Mouse (Mus musculus) heart, embryonic 16.5 days (tissue): ENCODE measurements around the gene Slc9a9. TPM values are rescaled to one million over a fixed set of nuclear protein-coding genes. Genes with fewer than 3 reads are reported as not detected.

ENCODE experiments used
- ATAC-seq: fragments of 200-750 bp; cut with Nextera tagmentation; replicated peaks from 2 replicates; pipeline ENCODE4 v1.8.0; 2017; ENCODE audit warnings: moderate number of reproducible peaks; ENCODE audit not compliant: insufficient read depth, low FRiP score; ENCODE audit errors: extremely low read depth
- H3K27ac ChIP-seq: fragments of 300-500 bp; sonication (generic); 2 replicates; pipeline ENCODE4 v1.5.1; 2014; ENCODE audit warnings: mild to moderate bottlenecking, low read length, control low read depth, moderate library complexity
- H3K27me3 ChIP-seq: fragments of 300-500 bp; sonication (generic); 2 replicates; pipeline ENCODE4 v1.6.1; 2014; ENCODE audit warnings: low read length, mixed read lengths; ENCODE audit not compliant: control insufficient read depth, insufficient read depth
- H3K36me3 ChIP-seq: fragments of 300-500 bp; sonication (generic); 2 replicates; pipeline ENCODE4 v1.6.1; 2014; ENCODE audit not compliant: control insufficient read depth, insufficient read depth
- H3K4me1 ChIP-seq: fragments of 300-500 bp; sonication (generic); 2 replicates; pipeline ENCODE4 v1.6.1; 2014; ENCODE audit warnings: low read length, mixed read lengths; ENCODE audit not compliant: control insufficient read depth, insufficient read depth
- H3K4me2 ChIP-seq: fragments of 300-500 bp; sonication (generic); 2 replicates; pipeline ENCODE4 v1.6.1; 2014; ENCODE audit warnings: low read depth, mild to moderate bottlenecking, control low read depth, low read length
- H3K4me3 ChIP-seq: fragments of 300-500 bp; sonication (generic); 2 replicates; pipeline ENCODE4 v1.5.1; 2014; ENCODE audit warnings: mild to moderate bottlenecking, control low read depth, low read length
- H3K9ac ChIP-seq: fragments of 300-500 bp; sonication (generic); 2 replicates; pipeline ENCODE4 v1.6.1; 2014; ENCODE audit warnings: low read length, control low read depth
- H3K9me3 ChIP-seq: fragments of 300-500 bp; sonication (generic); replicated peaks from 2 replicates; pipeline ENCODE4 v1.6.1; 2016; ENCODE audit warnings: low read length; ENCODE audit not compliant: control insufficient read depth
- WGBS: fragments of 180-500 bp; shearing (Covaris S2); extraction: QIAGEN DNeasy Blood & Tissue Kit; methylation state at CpG from one replicate; pipeline ENCODE4 v1.1.7; 2014; 5-methylcytosine and 5-hydroxymethylcytosine counted together
- polyA plus RNA-seq: library from polyadenylated mRNA; unstranded; fragments of >200 nt; fragmentation: Nextera tagmentation; extraction: Ambion mirVana; gene quantifications from 2 replicates; pipeline ENCODE4 v1.2.1, GENCODE M21; 2015

The Slc9a9 gene
- polyA plus RNA-seq, 1 experiment from 2014 or later: 6.3 TPM

DNA sequence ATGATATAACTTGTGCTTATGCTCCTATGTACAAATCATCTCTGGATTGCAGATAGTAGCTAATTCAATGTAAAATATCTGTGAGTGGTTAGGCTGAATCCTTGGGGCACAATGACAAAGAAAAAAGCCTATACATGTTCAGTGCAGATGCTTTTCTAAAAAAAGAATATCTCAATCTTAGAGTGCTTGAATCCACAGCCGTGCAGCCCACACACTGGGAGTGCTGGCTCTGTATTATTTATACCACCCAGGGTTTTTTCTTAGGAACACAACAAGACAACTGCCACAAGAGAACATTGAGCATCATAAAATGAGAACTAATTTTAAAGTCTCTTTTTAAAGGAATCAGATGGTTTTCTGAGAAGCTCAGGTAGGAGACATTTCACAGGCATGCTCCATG lies 19.7 kb upstream of the Slc9a9 start:
- no peak for ATAC-seq
- Histone ChIP-seq H3K4me1 (no peaks in the 10 kb centered on the region), H3K9me3 (0 out of 2 replicates have a peak, but pooled peaks cover 4% of the 10 kb centered on the region), H3K9ac (no peak overlapping the region), H3K27me3 (no peaks in the 10 kb centered on the region), H3K36me3 (no peaks in the 10 kb centered on the region), H3K4me2 (no peak overlapping the region), H3K27ac (no peak overlapping the region), H3K4me3 (no peak overlapping the region)
- 47% methylated on average over 1 of the region's 1 CpGs for WGBS

DNA sequence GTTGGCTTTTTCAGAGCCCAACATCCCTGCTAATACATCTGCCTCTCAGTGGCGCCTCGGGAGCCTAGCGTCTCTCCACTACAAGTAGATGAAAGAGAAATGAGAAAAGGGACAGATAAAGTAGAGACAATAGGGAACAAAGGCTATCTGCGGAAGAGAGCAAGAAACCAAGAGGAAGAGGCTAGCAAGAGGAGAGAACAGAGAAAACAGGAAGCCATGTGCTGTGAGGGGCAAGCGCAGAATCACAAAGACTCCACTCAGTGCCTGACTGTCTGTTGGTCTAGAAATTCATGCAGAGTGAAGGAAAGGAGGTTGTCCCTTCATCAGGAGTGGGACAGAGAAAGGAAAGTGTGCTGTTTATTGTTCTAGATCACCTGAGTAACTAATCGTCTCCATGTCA lies 16.5 kb upstream of the Slc9a9 start:
- H3K9ac ChIP-seq: no peak overlapping the region
- no peak overlapping the region for H3K4me3 ChIP-seq
- no peaks in the 10 kb centered on the region for H3K36me3 ChIP-seq
- no peak overlapping the region for H3K4me2 ChIP-seq
- no peak for ATAC-seq
- H3K9me3 ChIP-seq: 0 out of 2 replicates have a peak, but pooled peaks cover 4% of the 10 kb centered on the region
- H3K27me3 ChIP-seq: no peaks in the 10 kb centered on the region
- no peak overlapping the region for H3K27ac ChIP-seq
- 71% methylated on average over 6 of the region's 6 CpGs for WGBS
- H3K4me1 ChIP-seq: no peaks in the 10 kb centered on the region

DNA sequence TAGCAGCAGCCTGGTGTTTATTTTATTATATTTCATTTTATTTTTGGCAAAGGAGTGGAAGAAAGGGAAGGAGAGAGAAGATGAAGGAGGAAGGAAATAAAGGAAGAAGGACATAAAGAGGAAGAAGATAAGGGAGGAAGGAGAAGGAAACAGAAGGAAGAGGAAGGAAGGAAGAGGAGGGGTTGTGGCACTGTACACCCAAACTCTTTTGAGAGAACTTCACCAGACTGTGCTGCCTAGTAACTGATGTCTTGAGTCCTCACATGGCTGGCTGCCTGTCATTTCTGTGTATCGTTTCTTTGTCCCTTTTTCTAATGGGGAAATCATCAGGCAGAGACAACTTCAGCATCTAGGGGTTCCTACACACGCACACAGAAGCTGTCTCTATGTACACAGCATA lies 15.9 kb upstream of the Slc9a9 start:
- Histone ChIP-seq H3K4me1 (no peaks in the 10 kb centered on the region), H3K36me3 (no peaks in the 10 kb centered on the region), H3K27ac (no peak overlapping the region), H3K27me3 (no peaks in the 10 kb centered on the region), H3K9ac (no peak overlapping the region), H3K4me3 (no peak overlapping the region), H3K4me2 (no peak overlapping the region), H3K9me3 (0 out of 2 replicates have a peak, but pooled peaks cover 4% of the 10 kb centered on the region)
- ATAC-seq: no peak
- WGBS: 72% methylated on average over 2 of the region's 2 CpGs

DNA sequence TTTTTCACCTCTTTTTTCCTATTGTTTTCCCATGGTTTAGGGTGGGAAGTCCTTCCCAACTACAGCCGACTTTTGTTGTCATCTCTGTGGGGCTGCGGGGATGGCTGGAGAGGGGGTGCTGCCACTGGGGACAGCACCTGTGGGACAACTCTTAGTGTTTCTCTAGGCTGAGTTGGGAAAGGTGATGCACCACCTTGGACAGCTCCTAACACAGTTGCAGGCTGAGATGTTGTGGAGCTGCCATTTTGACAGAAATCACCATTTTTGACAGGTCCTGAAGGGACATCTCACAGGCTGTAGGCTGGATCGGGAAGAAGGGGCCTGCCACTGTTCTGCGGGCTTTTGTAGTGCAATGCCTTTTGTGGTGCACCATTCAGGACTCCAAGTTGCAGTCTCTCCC lies 13.4 kb upstream of the Slc9a9 start:
- Histone ChIP-seq H3K4me3 (no peak overlapping the region), H3K9me3 (0 out of 2 replicates have a peak, but pooled peaks cover 4% of the 10 kb centered on the region), H3K27ac (no peak overlapping the region), H3K4me1 (no peaks in the 10 kb centered on the region), H3K9ac (no peak overlapping the region), H3K4me2 (no peak overlapping the region), H3K27me3 (no peaks in the 10 kb centered on the region), H3K36me3 (no peaks in the 10 kb centered on the region)
- 67% methylated on average over 4 of the region's 4 CpGs for WGBS
- no peak for ATAC-seq

DNA sequence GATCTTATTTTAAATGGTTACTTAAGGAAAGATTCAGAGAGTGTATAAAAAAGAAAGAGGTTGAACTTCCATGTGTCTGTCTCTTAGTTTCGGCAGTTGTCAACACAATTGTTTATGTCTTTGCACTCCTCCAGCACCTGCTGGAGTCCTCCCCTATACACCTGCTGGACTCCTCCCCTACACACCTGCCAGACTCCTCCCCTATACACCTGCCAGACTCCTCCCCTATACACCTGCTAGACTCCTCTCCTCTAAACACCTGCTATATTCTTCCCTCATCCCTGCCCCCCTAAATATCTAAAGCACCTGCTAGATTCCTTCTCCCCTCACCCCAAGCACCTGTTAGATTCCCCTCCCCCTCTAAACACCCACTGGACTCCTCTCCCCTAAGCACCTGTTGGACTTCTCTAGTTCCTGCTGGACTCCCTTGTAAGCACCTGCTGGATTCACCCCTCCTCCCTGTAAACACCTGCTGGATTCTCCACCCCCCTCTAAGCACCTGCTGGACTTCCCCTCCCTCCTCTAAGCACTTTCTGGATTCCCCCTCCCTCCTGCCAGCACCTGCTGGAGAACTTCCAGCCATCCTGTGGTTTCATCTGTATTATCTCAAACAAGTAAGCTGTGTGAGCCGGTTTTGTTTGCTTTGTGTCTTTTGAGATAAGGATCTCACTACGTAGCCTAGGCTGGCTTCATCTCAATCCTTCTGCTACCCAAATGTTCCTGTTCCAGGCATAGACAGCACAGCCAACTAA lies 10.1 kb upstream of the Slc9a9 start:
- H3K27me3 ChIP-seq: no peaks in the 10 kb centered on the region
- H3K9me3 ChIP-seq: no peaks in the 10 kb centered on the region
- H3K4me1 ChIP-seq: no peaks in the 10 kb centered on the region
- no peaks in the 10 kb centered on the region for H3K36me3 ChIP-seq
- no peak overlapping the region for H3K9ac ChIP-seq
- H3K27ac ChIP-seq: no peak overlapping the region
- H3K4me3 ChIP-seq: no peak overlapping the region
- 0 out of 2 replicates have a peak, but pooled peaks have one; percentile 33 for ATAC-seq
- WGBS: 42% methylated on average over 3 of the region's 3 CpGs
- no peak overlapping the region for H3K4me2 ChIP-seq

DNA sequence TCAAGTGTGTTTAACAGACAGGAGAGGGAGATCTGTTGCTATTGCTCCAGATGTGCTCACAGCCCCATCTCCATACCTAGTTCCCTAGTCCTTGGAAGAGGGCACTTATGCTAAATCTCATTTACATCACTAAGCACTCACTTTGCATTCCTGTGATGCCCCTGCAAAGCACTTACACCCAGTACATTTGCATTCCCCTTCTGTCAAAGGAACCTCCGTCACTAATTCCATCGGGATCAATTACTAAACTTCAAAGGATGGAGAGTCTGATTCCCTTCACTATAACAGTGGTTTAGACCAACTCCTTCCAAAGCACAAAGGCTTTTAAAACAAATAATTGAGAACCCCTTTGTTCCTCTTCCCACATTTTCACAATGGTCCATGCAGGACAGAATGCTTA lies 7.9 kb upstream of the Slc9a9 start:
- no peaks in the 10 kb centered on the region for H3K36me3 ChIP-seq
- H3K9me3 ChIP-seq: no peaks in the 10 kb centered on the region
- ATAC-seq: no peak
- no peaks in the 10 kb centered on the region for H3K4me1 ChIP-seq
- H3K27ac ChIP-seq: no peak overlapping the region
- H3K4me2 ChIP-seq: no peak overlapping the region
- H3K4me3 ChIP-seq: no peak overlapping the region
- no peak overlapping the region for H3K9ac ChIP-seq
- no peaks in the 10 kb centered on the region for H3K27me3 ChIP-seq
- WGBS: 15% methylated on average over 2 of the region's 2 CpGs

DNA sequence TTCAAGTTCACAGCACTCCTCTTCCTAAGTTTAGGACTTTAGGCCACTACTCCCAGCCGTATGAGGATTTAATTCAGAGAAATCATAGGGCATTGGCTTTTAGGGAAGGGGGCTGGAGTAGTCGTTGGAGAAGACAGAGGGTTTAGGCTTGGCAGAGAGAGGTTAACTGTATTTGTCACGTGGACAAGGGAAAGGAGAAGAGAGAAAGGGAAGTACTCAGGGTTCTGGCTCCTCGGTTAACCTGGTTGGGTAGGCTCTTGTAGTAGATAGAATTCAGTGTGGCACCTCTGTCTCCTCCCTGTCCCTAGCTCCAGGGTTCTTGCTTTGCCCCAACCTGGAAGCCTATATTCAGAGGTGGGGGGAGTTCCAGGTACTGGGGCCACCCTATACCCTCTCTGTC lies 4.5 kb upstream of the Slc9a9 start:
- no peaks in the 10 kb centered on the region for H3K36me3 ChIP-seq
- H3K4me2 ChIP-seq: no peak overlapping the region
- no peaks in the 10 kb centered on the region for H3K9me3 ChIP-seq
- H3K27me3 ChIP-seq: no peaks in the 10 kb centered on the region
- no peak for ATAC-seq
- no peak overlapping the region for H3K27ac ChIP-seq
- no peaks in the 10 kb centered on the region for H3K4me1 ChIP-seq
- 68% methylated on average over 4 of the region's 4 CpGs for WGBS
- H3K4me3 ChIP-seq: no peak overlapping the region
- no peak overlapping the region for H3K9ac ChIP-seq

DNA sequence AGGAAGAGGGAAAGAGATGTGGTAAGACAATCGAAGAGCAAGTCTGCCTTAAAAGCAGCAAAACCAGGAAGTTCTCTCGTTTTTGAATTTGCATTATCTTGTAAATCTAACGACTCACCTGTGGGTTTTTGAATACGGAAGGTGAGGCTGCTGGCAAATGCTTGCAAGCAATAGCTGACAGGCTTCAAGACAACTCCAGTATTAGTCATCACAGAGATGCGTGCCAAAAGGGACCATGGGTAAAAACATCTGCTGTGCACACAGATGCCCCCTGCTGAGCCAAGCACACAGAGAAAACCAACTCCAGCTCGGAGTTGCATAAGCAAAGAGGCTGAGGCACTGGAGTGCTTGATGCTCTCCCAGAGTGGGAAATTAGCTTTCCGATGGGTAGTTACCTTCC lies 1.1 kb upstream of the Slc9a9 start:
- 46% methylated on average over 7 of the region's 7 CpGs for WGBS
- Histone ChIP-seq H3K27ac (peak overlapping the region; percentile 54; the same call in 1 of the 2 replicates), H3K36me3 (no peaks in the 10 kb centered on the region), H3K9ac (no peak overlapping the region), H3K4me3 (no peak overlapping the region), H3K27me3 (no peaks in the 10 kb centered on the region), H3K4me2 (peak overlapping the region; percentile 85), H3K4me1 (no peaks in the 10 kb centered on the region), H3K9me3 (no peaks in the 10 kb centered on the region)
- 0 out of 2 replicates have a peak, but pooled peaks have one; percentile 33 for ATAC-seq

DNA sequence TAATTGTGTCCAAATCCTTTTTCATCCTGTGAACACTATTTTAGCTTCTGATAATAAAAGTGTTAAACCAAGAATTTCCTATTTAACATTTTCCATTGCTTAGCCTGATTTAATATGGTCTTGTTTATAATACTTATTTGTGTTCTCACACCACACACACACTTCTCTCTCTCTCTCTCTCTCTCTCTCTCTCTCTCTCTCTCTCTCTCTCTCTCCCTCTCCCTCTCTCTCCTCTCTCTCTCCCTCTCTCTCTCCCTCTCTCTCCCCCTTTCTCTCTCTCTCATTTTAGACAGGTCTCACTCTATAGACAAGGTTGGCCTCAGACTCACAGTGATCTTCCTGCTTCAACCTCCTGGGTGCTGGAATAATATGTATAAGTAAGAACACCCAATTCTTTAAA lies 995 bp downstream of the Slc9a9 start:
- H3K36me3 ChIP-seq: no peaks in the 10 kb centered on the region
- peak overlapping the region; percentile 73 for H3K4me3 ChIP-seq
- no peak for ATAC-seq
- peak overlapping the region; percentile 70 for H3K9ac ChIP-seq
- H3K4me1 ChIP-seq: no peaks in the 10 kb centered on the region
- peak overlapping the region; percentile 85 for H3K4me2 ChIP-seq
- no peaks in the 10 kb centered on the region for H3K27me3 ChIP-seq
- no peak overlapping the region for H3K27ac ChIP-seq
- no peaks in the 10 kb centered on the region for H3K9me3 ChIP-seq
